Mouse (Mus musculus) ES-E14 (cell line): ENCODE data around the gene Wt1. TPM values are rescaled to one million over a fixed set of nuclear protein-coding genes. Genes with fewer than 3 reads are reported as not detected.

Source experiments
- DNase-seq: peaks from one replicate; pipeline ENCODE4 v3.0.0-alpha.2; 2013; ENCODE audit warnings: low read depth, low spot score
- H3K27ac ChIP-seq: 2 replicates; pipeline ENCODE4 v1.5.1; 2012; ENCODE audit warnings: low read depth, mild to moderate bottlenecking, low read length, moderate library complexity, mixed read lengths; ENCODE audit not compliant: poor library complexity, insufficient read depth, severe bottlenecking
- H3K36me3 ChIP-seq: 2 replicates; pipeline ENCODE4 v1.6.1; 2012; ENCODE audit warnings: mild to moderate bottlenecking, low read length, moderate library complexity, mixed read lengths; ENCODE audit not compliant: control insufficient read depth, poor library complexity, insufficient read depth, severe bottlenecking
- H3K4me1 ChIP-seq, 2 experiments: fragments of 150-350 bp in 1 of 2; sonication (generic) in 1 of 2; 2 replicates each; pipeline ENCODE4 v1.6.1; 2012; ENCODE audit warnings: low read length in 2 of 2, mild to moderate bottlenecking in 1 of 2, mixed read lengths in 1 of 2; ENCODE audit not compliant: control insufficient read depth in 2 of 2, insufficient read depth in 2 of 2, poor library complexity in 1 of 2
- H3K4me3 ChIP-seq, 2 experiments: fragments of 150-350 bp in 1 of 2; sonication (generic) in 1 of 2; 2 replicates each; pipeline ENCODE4 v1.5.1; 2012; ENCODE audit warnings: low read length in 2 of 2, low read depth in 1 of 2, mild to moderate bottlenecking in 1 of 2, mixed read lengths in 1 of 2; ENCODE audit not compliant: insufficient read depth in 1 of 2, poor library complexity in 1 of 2, severe bottlenecking in 1 of 2
- H3K9ac ChIP-seq: 2 replicates; pipeline ENCODE4 v1.6.1; 2012; ENCODE audit warnings: low read depth, mild to moderate bottlenecking, low read length, mixed read lengths; ENCODE audit not compliant: poor library complexity, insufficient read depth, severe bottlenecking
- H3K9me3 ChIP-seq: fragments of 150-350 bp; sonication (generic); 2 replicates; pipeline ENCODE4 v1.6.1; 2012; ENCODE audit warnings: low read depth, mild to moderate bottlenecking, low read length; ENCODE audit not compliant: control insufficient read depth, insufficient read depth
- CHD2 ChIP-seq: IDR thresholded peaks from 2 replicates; pipeline ENCODE4 v1.6.1; 2014; ENCODE audit warnings: mild to moderate bottlenecking, low read depth, low read length, inconsistent platforms
- HCFC1 ChIP-seq: IDR thresholded peaks from 2 replicates; pipeline ENCODE4 v1.6.1; 2012; ENCODE audit warnings: low read length, inconsistent platforms, borderline replicate concordance; ENCODE audit not compliant: insufficient read depth
- MAFK ChIP-seq: IDR thresholded peaks from 2 replicates; pipeline ENCODE4 v1.6.1; 2014; ENCODE audit warnings: mild to moderate bottlenecking, low read depth, low read length, inconsistent platforms; ENCODE audit not compliant: insufficient read depth
- ZC3H11A ChIP-seq: IDR thresholded peaks from 2 replicates; pipeline ENCODE4 v1.6.1; 2012; ENCODE audit warnings: low read depth, mild to moderate bottlenecking, inconsistent platforms, low read length, borderline replicate concordance
- ZNF384 ChIP-seq: IDR thresholded peaks from 2 replicates; pipeline ENCODE4 v1.6.1; 2012; ENCODE audit warnings: low read depth, low read length, inconsistent platforms
- in situ Hi-C, 2 experiments: fragments of 600-800 bp; cut with MboI; formaldehyde crosslinking; loops; one replicate each; pipeline ENCODE4 v1.15.1; 2025; ENCODE audit warnings: low sequenced_read_pairs in 2 of 2, inconsistent platforms in 1 of 2; ENCODE audit not compliant: unreplicated experiment in 2 of 2
- total RNA-seq: library from RNA; depleted of rRNA; stranded (reverse); fragments of 300-350 nt; gene quantifications from 2 replicates; pipeline ENCODE4 v1.2.3, GENCODE M21; 2012

Wt1 gene
- total RNA-seq, 1 experiment = 5.2 TPM

GRCm38 (mm10) chr2:105178871-105179270, 52.5 kb downstream of the Wt1 start:
- Histone ChIP-seq H3K4me3 (no peak overlapping the region), H3K9ac (no peak overlapping the region), H3K9me3 (no peaks in the 10 kb centered on the region), H3K36me3 (no peaks in the 10 kb centered on the region), H3K27ac (no peak overlapping the region), H3K4me1 (peaks cover 7% of the 10 kb centered on the region in 2 experiments)
- no peak for DNase-seq
- TF ChIP-seq CHD2 (no peak), MAFK (no peak), ZC3H11A (no peak), ZNF384 (no peak), HCFC1 (no peak)
- in situ Hi-C loops = no loop called here

GRCm38 (mm10) chr2:105182501-105182900, 56.2 kb downstream of the Wt1 start:
- Histone ChIP-seq H3K9me3 (no peaks in the 10 kb centered on the region), H3K4me1 (peaks cover 7 to 8% of the 10 kb centered on the region in 2 experiments), H3K27ac (no peak overlapping the region), H3K36me3 (no peaks in the 10 kb centered on the region), H3K9ac (no peak overlapping the region), H3K4me3 (no peak overlapping the region)
- TF ChIP-seq MAFK = peak; percentile 34; the same call in 1 of the 2 replicates
- TF ChIP-seq CHD2 = no peak
- no peak for TF ChIP-seq ZC3H11A
- in situ Hi-C loops = no loop called here
- peak; percentile 40 for DNase-seq

- DNase-seq = no peak
- Histone ChIP-seq H3K9me3 (no peaks in the 10 kb centered on the region), H3K9ac (no peak overlapping the region), H3K4me1 (peaks cover 7 to 13% of the 10 kb centered on the region in 2 experiments), H3K36me3 (no peaks in the 10 kb centered on the region), H3K27ac (no peak overlapping the region), H3K4me3 (no peak overlapping the region)
- TF ChIP-seq ZC3H11A = no peak
- no peak for TF ChIP-seq CHD2
- no peak for TF ChIP-seq MAFK
- no peak for TF ChIP-seq HCFC1
- TF ChIP-seq ZNF384 = no peak
- in situ Hi-C loops = no loop called here
Observed at GRCm38 (mm10) chr2:105185140-105185539, 58.8 kb downstream of the Wt1 start.

GRCm38 (mm10) chr2:105185768-105186529, 59.6 kb downstream of the Wt1 start:
- Histone ChIP-seq H3K27ac (no peak overlapping the region), H3K4me1 (peaks cover 7 to 13% of the 10 kb centered on the region in 2 experiments), H3K9ac (no peak overlapping the region), H3K36me3 (no peaks in the 10 kb centered on the region), H3K9me3 (no peaks in the 10 kb centered on the region), H3K4me3 (no peak overlapping the region)
- no peak for TF ChIP-seq MAFK
- no peak for TF ChIP-seq ZC3H11A
- no peak for TF ChIP-seq CHD2
- TF ChIP-seq HCFC1 = no peak
- no peak for TF ChIP-seq ZNF384
- no peak for DNase-seq
- in situ Hi-C loops = no loop called here

GRCm38 (mm10) chr2:105186591-105186990, 60.3 kb downstream of the Wt1 start:
- Histone ChIP-seq H3K9me3 (no peaks in the 10 kb centered on the region), H3K9ac (no peak overlapping the region), H3K4me3 (no peak overlapping the region), H3K4me1 (peaks cover 6 to 13% of the 10 kb centered on the region in 2 experiments), H3K27ac (no peak overlapping the region), H3K36me3 (no peaks in the 10 kb centered on the region)
- in situ Hi-C loops = no loop called here
- DNase-seq = no peak
- no peak for TF ChIP-seq ZC3H11A
- no peak for TF ChIP-seq HCFC1
- TF ChIP-seq ZNF384 = no peak
- no peak for TF ChIP-seq MAFK
- no peak for TF ChIP-seq CHD2
